Mouse (Mus musculus) brown adipose tissue, adult 24 weeks (tissue): Measurements from ENCODE around the gene Tspear. TPM values are rescaled to one million over a fixed set of nuclear protein-coding genes. Genes with fewer than 3 reads are reported as not detected.
"Not testable (repeated sequence)": the region's sequence is repeated elsewhere in the genome, so short reads cannot be mapped to it uniquely, and the experiment has no call there.

Experiments
- H3K27ac ChIP-seq: fragments of 200-500 bp; replicated peaks from 2 replicates; pipeline ENCODE4 v1.5.1; 2012; ENCODE audit warnings: low read depth, mild to moderate bottlenecking, low read length
- H3K4me1 ChIP-seq: fragments of 200-500 bp; 2 replicates; pipeline ENCODE4 v1.6.1; 2012; ENCODE audit warnings: low read length, mixed read lengths; ENCODE audit not compliant: control insufficient read depth, insufficient read depth, insufficient read length
- H3K4me3 ChIP-seq: fragments of 200-500 bp; 2 replicates; pipeline ENCODE4 v1.5.1; 2012; ENCODE audit warnings: low read depth, mild to moderate bottlenecking, low read length, moderate library complexity; ENCODE audit not compliant: insufficient read depth
- polyA plus RNA-seq: library from polyadenylated mRNA; stranded (reverse); fragments of >200 nt; gene quantifications from 2 replicates; pipeline ENCODE4 v1.2.4, GENCODE M21; 2012; ENCODE audit not compliant: missing spikeins, insufficient read depth, insufficient read length

Tspear gene
- polyA plus RNA-seq, 1 experiment: not detected

- Histone ChIP-seq H3K4me3 (no peak overlapping the region), H3K27ac (no peak overlapping the region), H3K4me1 (no peaks in the 10 kb centered on the region)
These were observed 111.3 kb downstream of the Tspear start for GRCm38 (mm10) chr10:77797677-77798076.

GRCm38 (mm10) chr10:77798164-77798920, 112.0 kb downstream of the Tspear start:
- not testable (repeated sequence) for H3K4me1 ChIP-seq, H3K27ac ChIP-seq, H3K4me3 ChIP-seq

GRCm38 (mm10) chr10:77798921-77799508, 112.6 kb downstream of the Tspear start, which contains the start of gene Gm19668:
Gm19668 (minus strand) TSS chr10:77799133.
- H3K27ac ChIP-seq: no peak within 1 kb of the TSS
- H3K4me1 ChIP-seq: no peaks in the 10 kb centered on the region
- H3K4me3 ChIP-seq: no peak within 1 kb of the TSS

- H3K4me3 ChIP-seq: no peak overlapping the region
- no peak overlapping the region for H3K27ac ChIP-seq
- no peaks in the 10 kb centered on the region for H3K4me1 ChIP-seq
These were observed 117.7 kb downstream of the Tspear start for GRCm38 (mm10) chr10:77804095-77804494.

- Histone ChIP-seq H3K4me1 (no peaks in the 10 kb centered on the region), H3K27ac (no peak within 1 kb of the TSS), H3K4me3 (no peak within 1 kb of the TSS)
These were observed 125.4 kb downstream of the Tspear start, which contains the start of gene Gm9507 for GRCm38 (mm10) chr10:77811743-77812142. Gm9507 (minus strand) TSS chr10:77811843.

- Histone ChIP-seq H3K27ac (no peak within 1 kb of the TSS), H3K4me3 (no peak within 1 kb of the TSS)
These were observed 128.0 kb downstream of the Tspear start, which contains the start of gene Gm2696 for GRCm38 (mm10) chr10:77814382-77814781. Gm2696 (plus strand) TSS chr10:77814682.

GRCm38 (mm10) chr10:77815514-77815913, 129.1 kb downstream of the Tspear start:
- Histone ChIP-seq H3K4me3 (no peak overlapping the region), H3K4me1 (no peaks in the 10 kb centered on the region), H3K27ac (no peak overlapping the region)

More at GRCm38 (mm10) chr10:77814382-77814781, 128.0 kb downstream of the Tspear start, which contains the start of gene Gm2696:
- no peaks in the 10 kb centered on the region for H3K4me1 ChIP-seq

- Histone ChIP-seq H3K27ac (no peak overlapping the region), H3K4me1 (no peaks in the 10 kb centered on the region), H3K4me3 (no peak overlapping the region)
These were observed 132.2 kb downstream of the Tspear start for GRCm38 (mm10) chr10:77818523-77818922.

GRCm38 (mm10) chr10:77819203-77819602, 132.8 kb downstream of the Tspear start:
- no peaks in the 10 kb centered on the region for H3K4me1 ChIP-seq
- H3K4me3 ChIP-seq: no peak overlapping the region
- H3K27ac ChIP-seq: no peak overlapping the region

- H3K4me3 ChIP-seq: no peak within 1 kb of the TSS
- no peak within 1 kb of the TSS for H3K27ac ChIP-seq
- H3K4me1 ChIP-seq: no peaks in the 10 kb centered on the region
These were observed 140.6 kb downstream of the Tspear start, which contains the start of gene Krtap10-4 for GRCm38 (mm10) chr10:77826951-77827350. Krtap10-4 (minus strand) TSS chr10:77827095.

- no peak within 1 kb of the TSS for H3K27ac ChIP-seq
- no peaks in the 10 kb centered on the region for H3K4me1 ChIP-seq
- no peak within 1 kb of the TSS for H3K4me3 ChIP-seq
These were observed 149.3 kb downstream of the Tspear start, which contains the start of gene Krtap10-10 for GRCm38 (mm10) chr10:77835647-77836046. Krtap10-10 (plus strand) TSS chr10:77835947.

- Histone ChIP-seq H3K4me1 (no peaks in the 10 kb centered on the region), H3K27ac (no peak overlapping the region), H3K4me3 (no peak overlapping the region)
These were observed 152.6 kb downstream of the Tspear start for GRCm38 (mm10) chr10:77839006-77839405.

GRCm38 (mm10) chr10:77846503-77846902, 160.1 kb downstream of the Tspear start, which contains the start of gene Gm36176:
Gm36176 (plus strand) TSS chr10:77846803.
- no peak within 1 kb of the TSS for H3K4me3 ChIP-seq
- H3K4me1 ChIP-seq: no peaks in the 10 kb centered on the region
- H3K27ac ChIP-seq: no peak within 1 kb of the TSS

GRCm38 (mm10) chr10:77846961-77847360, 160.6 kb downstream of the Tspear start:
- no peak overlapping the region for H3K4me3 ChIP-seq
- no peak overlapping the region for H3K27ac ChIP-seq
- no peaks in the 10 kb centered on the region for H3K4me1 ChIP-seq

GRCm38 (mm10) chr10:77847538-77847937, 161.2 kb downstream of the Tspear start:
- H3K4me1 ChIP-seq: no peaks in the 10 kb centered on the region
- no peak overlapping the region for H3K27ac ChIP-seq
- no peak overlapping the region for H3K4me3 ChIP-seq
